Mouse (Mus musculus): ENCODE data around the gene Map2k2.

DNA sequence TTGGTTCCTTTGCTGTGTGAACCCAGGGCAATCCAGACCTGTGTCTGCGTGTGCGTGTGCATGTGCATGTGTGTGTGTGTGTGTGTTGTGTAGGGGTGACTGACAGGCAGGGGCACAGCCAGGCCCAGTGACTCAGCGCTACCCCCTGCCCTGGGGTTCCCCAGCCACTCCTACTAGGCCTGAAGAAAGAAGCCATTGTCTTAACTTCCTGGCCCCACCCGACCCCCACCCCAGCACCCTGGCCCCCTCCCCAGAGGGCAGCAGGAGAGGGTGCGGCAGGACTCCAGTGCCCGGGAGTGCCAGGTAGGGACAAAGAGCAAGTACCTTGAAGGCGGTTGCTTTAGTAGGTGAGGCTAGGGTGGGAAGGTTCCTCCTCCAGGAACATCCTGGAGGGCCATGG lies 40.1 kb downstream of the Map2k2 start:
- TF ChIP-seq SMC3 (IDR thresholded peaks at IDR 0.05; ENCODE audit: low read depth, low read length) (no peak), CTCF (conservative IDR thresholded peaks at IDR 0.05 in 1 of 2, IDR thresholded peaks at IDR 0.05 in 1 of 2; ENCODE audit: low read depth in 2 of 2, low read length in 2 of 2) (no peak), NELFE (IDR thresholded peaks at IDR 0.05; ENCODE audit: low read depth, low read length) (no peak), KAT2A (IDR thresholded peaks at IDR 0.05; ENCODE audit: insufficient replicate concordance, low read length) (no peak), JUN (IDR thresholded peaks at IDR 0.05; ENCODE audit: insufficient read depth, low read depth, low read length) (no peak), POLR2A (IDR thresholded peaks at IDR 0.05; ENCODE audit: low read depth, low read length) (no peak), EP300 (IDR thresholded peaks at IDR 0.05; ENCODE audit: low read length) (no peak), CHD1 (IDR thresholded peaks at IDR 0.05; ENCODE audit: low read depth, low read length) (no peak), POLR2AphosphoS2 (IDR thresholded peaks at IDR 0.05; ENCODE audit: low read depth, low read length) (no peak), RAD21 (IDR thresholded peaks at IDR 0.05; ENCODE audit: low read depth, low read length) (no peak)

Measured in CH12.LX (cell line).